Mouse (Mus musculus) cortical plate, adult 2 months (tissue): Measurements from ENCODE around the gene Olfr282.

Experiments
- CTCF ChIP-seq: fragments of 200-500 bp; IDR thresholded peaks from 2 replicates; pipeline ENCODE4 v1.5.1; 2011; ENCODE audit warnings: mild to moderate bottlenecking, control low read depth, low read length; ENCODE audit not compliant: insufficient read depth; ENCODE audit errors: extremely low read depth
- POLR2A ChIP-seq: fragments of 200-500 bp; IDR thresholded peaks from 2 replicates; pipeline ENCODE4 v1.6.1; 2011; ENCODE audit warnings: mild to moderate bottlenecking, low read length, control low read depth; ENCODE audit not compliant: insufficient read depth; ENCODE audit errors: extremely low read depth

DNA sequence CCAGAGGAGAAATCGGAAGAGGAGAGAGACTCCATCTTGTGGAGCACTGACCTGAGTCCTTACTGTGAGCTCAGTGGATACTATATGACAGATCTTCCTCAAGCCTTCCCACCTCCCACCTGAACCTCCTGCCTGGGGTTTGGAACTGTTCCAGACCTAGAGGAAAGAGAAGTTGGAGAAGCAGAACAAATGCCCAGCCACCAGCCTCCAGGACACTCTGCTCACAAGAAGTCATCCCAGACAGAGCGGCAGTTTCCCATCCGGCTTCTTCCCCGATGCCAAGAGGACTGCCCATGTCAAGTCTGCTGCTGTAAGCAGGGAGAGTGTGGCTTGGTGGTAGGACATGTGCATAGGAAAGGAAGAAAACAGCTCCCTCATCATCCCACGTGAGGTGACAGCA, 45.3 kb downstream of the Olfr282 start:
- TF ChIP-seq POLR2A: no peak
- no peak for TF ChIP-seq CTCF
